Mouse (Mus musculus) forebrain, embryonic 11.5 days (tissue): Measurements from ENCODE around the gene Miip. TPM values are rescaled to one million over a fixed set of nuclear protein-coding genes. Genes with fewer than 3 reads are reported as not detected.
"Not testable (repeated sequence)": the region's sequence is repeated elsewhere in the genome, so short reads cannot be mapped to it uniquely, and the experiment has no call there.

Source experiments
- ATAC-seq: fragments of 200-750 bp; cut with Nextera tagmentation; replicated peaks from 2 replicates; pipeline ENCODE4 v1.8.0; 2017; ENCODE audit warnings: moderate TSS enrichment; ENCODE audit not compliant: low FRiP score
- DNase-seq: peaks from one replicate; pipeline ENCODE4 v3.0.0-alpha.2; 2017; ENCODE audit warnings: low spot score
- H3K27ac ChIP-seq: fragments of 300-500 bp; sonication (generic); 2 replicates; pipeline ENCODE4 v1.5.1; 2014; ENCODE audit warnings: low read depth, low read length
- H3K27me3 ChIP-seq: fragments of 300-500 bp; sonication (generic); 2 replicates; pipeline ENCODE4 v1.6.1; 2014; ENCODE audit warnings: mild to moderate bottlenecking, low read length, mixed read lengths; ENCODE audit not compliant: control insufficient read depth, insufficient read depth
- H3K36me3 ChIP-seq: fragments of 300-500 bp; sonication (generic); 2 replicates; pipeline ENCODE4 v1.6.1; 2014; ENCODE audit warnings: mild to moderate bottlenecking, low read length, moderate library complexity, mixed read lengths; ENCODE audit not compliant: control insufficient read depth, insufficient read depth
- H3K4me1 ChIP-seq: fragments of 300-500 bp; sonication (generic); replicated peaks from 2 replicates; pipeline ENCODE4 v1.6.1; 2014; ENCODE audit warnings: low read length, mixed read lengths; ENCODE audit not compliant: control insufficient read depth, insufficient read depth
- H3K4me2 ChIP-seq: fragments of 300-500 bp; sonication (generic); 2 replicates; pipeline ENCODE4 v1.6.1; 2014; ENCODE audit warnings: low read depth, mild to moderate bottlenecking, low read length, moderate library complexity, mixed read lengths; ENCODE audit not compliant: severe bottlenecking
- H3K4me3 ChIP-seq: fragments of 300-500 bp; sonication (generic); 2 replicates; pipeline ENCODE4 v1.5.1; 2014; ENCODE audit warnings: low read depth, low read length
- H3K9ac ChIP-seq: fragments of 300-500 bp; sonication (generic); 2 replicates; pipeline ENCODE4 v1.6.1; 2014; ENCODE audit warnings: low read length
- H3K9me3 ChIP-seq: fragments of 300-500 bp; sonication (generic); 2 replicates; pipeline ENCODE4 v1.6.1; 2016; ENCODE audit warnings: low read length, mixed read lengths; ENCODE audit not compliant: control insufficient read depth
- WGBS: fragments of 180-500 bp; shearing (Covaris S2); extraction: QIAGEN DNeasy Blood & Tissue Kit; methylation state at CpG from one replicate; pipeline ENCODE4 v1.1.7; 2014; 5-methylcytosine and 5-hydroxymethylcytosine counted together
- polyA plus RNA-seq: library from polyadenylated mRNA; unstranded; fragments of >200 nt; fragmentation: Nextera tagmentation; extraction: Ambion mirVana; gene quantifications from 2 replicates; pipeline ENCODE4 v1.2.1, GENCODE M21; 2014

The Miip gene
- polyA plus RNA-seq, 1 experiment from 2014 or later, result 53.6 TPM

GRCm38 (mm10) chr4:147824389-147824788, 44.2 kb downstream of the Miip start:
- 92% methylated on average over 4 of the region's 4 CpGs for WGBS
- Histone ChIP-seq H3K27me3 (no peaks in the 10 kb centered on the region), H3K4me2 (no peak overlapping the region), H3K27ac (no peak overlapping the region), H3K4me3 (no peak overlapping the region), H3K9ac (no peak overlapping the region), H3K9me3 (peaks cover 26% of the 10 kb centered on the region), H3K4me1 (no peaks in the 10 kb centered on the region), H3K36me3 (peaks cover 35% of the 10 kb centered on the region)
- DNase-seq, result no peak
- ATAC-seq, result no peak

- WGBS, result 84% methylated on average over 3 of the region's 3 CpGs
- H3K27ac ChIP-seq, H3K4me1 ChIP-seq, H3K27me3 ChIP-seq, DNase-seq, ATAC-seq, H3K9ac ChIP-seq, H3K4me2 ChIP-seq, H3K4me3 ChIP-seq: not testable (repeated sequence)
- Histone ChIP-seq H3K36me3 (peaks cover 16% of the 10 kb centered on the region), H3K9me3 (peaks cover 22% of the 10 kb centered on the region)
Measured at GRCm38 (mm10) chr4:147821414-147821813, 47.2 kb downstream of the Miip start.

GRCm38 (mm10) chr4:147819659-147820058, 49.0 kb downstream of the Miip start:
- ATAC-seq, result not testable (repeated sequence)

GRCm38 (mm10) chr4:147814592-147815167, 53.9 kb downstream of the Miip start:
- H3K4me3 ChIP-seq, result no peak overlapping the region
- WGBS, result 91% methylated on average over 2 of the region's 2 CpGs
- H3K27me3 ChIP-seq, result no peaks in the 10 kb centered on the region
- H3K4me1 ChIP-seq, result no peaks in the 10 kb centered on the region
- H3K4me2 ChIP-seq, result no peak overlapping the region
- no peak overlapping the region for H3K9ac ChIP-seq
- ATAC-seq, result no peak
- no peak for DNase-seq
- H3K36me3 ChIP-seq, result no peaks in the 10 kb centered on the region
- 0 out of 2 replicates have a peak, but pooled peaks cover 5% of the 10 kb centered on the region for H3K9me3 ChIP-seq
- no peak overlapping the region for H3K27ac ChIP-seq

More at GRCm38 (mm10) chr4:147819659-147820058, 49.0 kb downstream of the Miip start:
- not testable (repeated sequence) for H3K4me3 ChIP-seq, H3K9ac ChIP-seq, H3K27ac ChIP-seq, DNase-seq, H3K4me1 ChIP-seq, H3K27me3 ChIP-seq, H3K36me3 ChIP-seq, H3K4me2 ChIP-seq
- 85% methylated on average over 7 of the region's 7 CpGs for WGBS
- peaks cover 14% of the 10 kb centered on the region; the same call in 1 of the 2 replicates for H3K9me3 ChIP-seq

GRCm38 (mm10) chr4:147813249-147813765, 55.3 kb downstream of the Miip start:
- no peaks in the 10 kb centered on the region for H3K27me3 ChIP-seq
- DNase-seq (no peak), ATAC-seq (peak; percentile 26; the same call in 1 of the 2 replicates)
- no peaks in the 10 kb centered on the region for H3K36me3 ChIP-seq
- H3K9ac ChIP-seq, result no peak overlapping the region
- no peaks in the 10 kb centered on the region for H3K4me1 ChIP-seq
- H3K4me3 ChIP-seq, result no peak overlapping the region
- 0 out of 2 replicates have a peak, but pooled peaks cover 2% of the 10 kb centered on the region for H3K9me3 ChIP-seq
- WGBS, result 48% methylated on average over 5 of the region's 5 CpGs
- H3K4me2 ChIP-seq, result no peak overlapping the region
- H3K27ac ChIP-seq, result no peak overlapping the region

Other genes starting within 250 kb of the Miip start
- 2.6 and 2.9 TPM in 2 replicates for gene Zfp979, start 226.3 kb downstream of the Miip start, polyA plus RNA-seq
- gene Zfp534, start 166.3 kb downstream of the Miip start, polyA plus RNA-seq, result not detected in 2 replicates
- 7.6 and 9.7 TPM in 2 replicates for gene Zfp984, start 59.0 kb downstream of the Miip start, polyA plus RNA-seq
- gene Zfp933, start 20.4 kb downstream of the Miip start, polyA plus RNA-seq, result 6.5 and 8.0 TPM in 2 replicates
- gene Fv1, start 163 bp upstream of the Miip start, polyA plus RNA-seq, result 15.4 and 17.1 TPM in 2 replicates
- 47.5 and 49.0 TPM in 2 replicates for gene Mfn2, start 35.9 kb upstream of the Miip start, polyA plus RNA-seq
- gene Plod1, start 68.0 kb upstream of the Miip start, polyA plus RNA-seq, result 21.6 and 26.6 TPM in 2 replicates
- gene 2510039O18Rik, start 72.1 kb upstream of the Miip start, polyA plus RNA-seq, result 16.3 and 16.7 TPM in 2 replicates
- not detected in 2 replicates for gene Nppb, start 117.0 kb upstream of the Miip start, polyA plus RNA-seq
- 0.29 TPM in 1 of 2 replicates, not detected in the other for gene Nppa, start 131.9 kb upstream of the Miip start, polyA plus RNA-seq
- 14.6 and 15.5 TPM in 2 replicates for gene Clcn6, start 170.0 kb upstream of the Miip start, polyA plus RNA-seq
- gene Mthfr, start 170.3 kb upstream of the Miip start, polyA plus RNA-seq, result 25.5 and 27.6 TPM in 2 replicates
- 15.0 and 15.6 TPM in 2 replicates for gene Agtrap, start 219.2 kb upstream of the Miip start, polyA plus RNA-seq